Mouse (Mus musculus) cerebellum, adult 2 months (tissue): ENCODE measurements around the gene Eomes. TPM values are rescaled to one million over a fixed set of nuclear protein-coding genes. Genes with fewer than 3 reads are reported as not detected.

Experiments
- DNase-seq, 2 experiments: peaks; one replicate each; pipeline ENCODE4 v3.0.0; 2021
- H3K27ac ChIP-seq: fragments of 200-500 bp; 2 replicates; pipeline ENCODE4 v1.5.1; 2012; ENCODE audit warnings: low read length, control low read depth, inconsistent platforms; ENCODE audit not compliant: insufficient read depth
- H3K27me3 ChIP-seq: fragments of 200-500 bp; 2 replicates; pipeline ENCODE4 v1.6.1; 2012; ENCODE audit warnings: inconsistent platforms, mild to moderate bottlenecking, low read length, moderate library complexity; ENCODE audit not compliant: control insufficient read depth, insufficient read depth
- H3K4me1 ChIP-seq: fragments of 200-500 bp; 2 replicates; pipeline ENCODE4 v1.6.1; 2011; ENCODE audit warnings: low read length; ENCODE audit not compliant: control insufficient read depth, insufficient read depth
- H3K4me3 ChIP-seq: fragments of 200-500 bp; replicated peaks from 2 replicates; pipeline ENCODE3; 2011; ENCODE audit warnings: mild to moderate bottlenecking, low read depth, low read length, control low read depth; ENCODE audit not compliant: insufficient read depth
- CTCF ChIP-seq: fragments of 200-500 bp; IDR thresholded peaks from 2 replicates; pipeline ENCODE4 v1.5.1; 2011; ENCODE audit warnings: low read depth, mild to moderate bottlenecking, control low read depth, low read length, moderate library complexity, borderline replicate concordance; ENCODE audit not compliant: insufficient read depth
- POLR2A ChIP-seq: fragments of 200-500 bp; IDR thresholded peaks from 2 replicates; pipeline ENCODE4 v1.6.1; 2011; ENCODE audit warnings: low read length, control low read depth, borderline replicate concordance; ENCODE audit not compliant: insufficient read depth
- WGBS: fragments of 180-500 bp; shearing (Covaris S2); methylation state at CpG from one replicate; pipeline ENCODE4 v1.1.7; 2018; 5-methylcytosine and 5-hydroxymethylcytosine counted together
- polyA plus RNA-seq: library from polyadenylated mRNA; depleted of rRNA; stranded (reverse); fragments of >200 nt; gene quantifications from 2 replicates; pipeline ENCODE4 v1.2.3, GENCODE M21; 2012

Gene Eomes
- polyA plus RNA-seq, 1 experiment, result 6.0 TPM

DNA sequence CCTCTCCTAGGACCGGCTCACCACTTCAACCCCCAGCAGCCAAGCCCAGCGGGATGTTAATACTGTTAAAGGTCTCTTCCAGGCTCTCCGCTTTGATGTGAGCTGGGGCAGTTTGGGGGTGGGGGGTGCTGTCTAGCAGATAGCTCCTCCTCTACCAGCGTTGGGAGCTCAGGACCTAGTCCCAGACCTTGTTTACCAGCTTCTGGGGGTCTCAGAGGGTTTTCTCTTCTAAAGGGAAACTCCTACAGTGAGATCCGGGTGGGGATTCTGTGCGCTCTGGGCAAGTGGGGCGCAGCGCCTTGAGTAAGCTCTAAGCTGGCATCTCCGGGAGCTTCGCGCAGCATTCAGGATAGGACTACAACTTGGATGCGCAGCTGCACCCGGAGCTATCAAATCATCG lies 9.7 kb upstream of the Eomes start:
- Histone ChIP-seq H3K4me1 (peaks cover 11% of the 10 kb centered on the region), H3K4me3 (peak overlapping the region; percentile 25), H3K27me3 (0 out of 2 replicates have a peak, but pooled peaks cover 1% of the 10 kb centered on the region), H3K27ac (no peak overlapping the region)
- DNase-seq, result no peak
- TF ChIP-seq POLR2A, result no peak
- 30% methylated on average over 14 of the region's 14 CpGs for WGBS

DNA sequence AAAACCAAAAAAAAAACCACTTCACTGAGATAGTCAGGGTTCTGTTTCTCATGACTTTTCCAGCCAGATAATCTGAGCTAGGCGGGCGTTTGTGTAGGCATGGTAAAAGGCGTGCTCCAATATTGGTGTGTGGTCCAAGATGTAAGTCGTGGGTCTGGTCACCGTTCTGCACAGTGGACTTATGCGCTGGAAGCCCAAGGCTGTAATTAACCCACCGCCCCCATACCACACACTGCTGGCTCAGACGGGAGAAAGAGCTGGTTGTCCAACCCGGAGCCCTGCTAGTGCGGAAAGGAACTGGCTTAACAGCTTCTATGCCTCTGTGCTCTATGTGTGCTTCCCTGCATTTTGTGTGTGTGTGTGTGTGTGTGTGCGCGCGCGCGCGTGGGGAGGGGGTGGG lies 8.7 kb upstream of the Eomes start:
- Histone ChIP-seq H3K27ac (no peak overlapping the region), H3K4me3 (no peak overlapping the region), H3K27me3 (0 out of 2 replicates have a peak, but pooled peaks cover 1% of the 10 kb centered on the region), H3K4me1 (peaks cover 5% of the 10 kb centered on the region)
- DNase-seq, result no peak
- WGBS, result 38% methylated on average over 16 of the region's 16 CpGs
- TF ChIP-seq POLR2A, result no peak
- no peak for TF ChIP-seq CTCF

DNA sequence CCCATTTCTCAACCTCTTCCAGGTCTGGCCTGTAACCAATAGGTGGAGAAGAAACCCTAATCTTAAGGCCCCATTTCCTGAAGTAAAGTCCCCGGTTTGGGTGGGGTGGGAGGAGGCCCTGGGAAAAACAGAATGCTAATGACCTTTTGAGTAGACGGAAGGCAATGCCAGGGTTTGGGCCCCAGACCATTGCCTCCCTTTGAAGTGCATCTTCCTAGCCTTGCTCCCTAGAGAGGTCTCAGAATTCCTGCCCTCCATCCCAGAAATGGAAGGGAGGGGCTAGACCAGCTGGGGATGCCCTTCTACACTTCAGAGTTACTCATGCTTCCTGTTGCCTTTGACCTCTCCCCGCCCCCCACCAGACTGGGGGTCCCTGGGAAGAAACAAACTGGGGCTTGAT lies 6.7 kb upstream of the Eomes start:
- no peak overlapping the region for H3K4me3 ChIP-seq
- DNase-seq, result no peak
- 0 out of 2 replicates have a peak, but pooled peaks cover 1% of the 10 kb centered on the region for H3K27me3 ChIP-seq
- H3K4me1 ChIP-seq, result peaks cover 3% of the 10 kb centered on the region; the same call in 1 of the 2 replicates
- 51% methylated on average over 3 of the region's 3 CpGs for WGBS
- H3K27ac ChIP-seq, result no peak overlapping the region
- TF ChIP-seq CTCF (no peak), POLR2A (no peak)

DNA sequence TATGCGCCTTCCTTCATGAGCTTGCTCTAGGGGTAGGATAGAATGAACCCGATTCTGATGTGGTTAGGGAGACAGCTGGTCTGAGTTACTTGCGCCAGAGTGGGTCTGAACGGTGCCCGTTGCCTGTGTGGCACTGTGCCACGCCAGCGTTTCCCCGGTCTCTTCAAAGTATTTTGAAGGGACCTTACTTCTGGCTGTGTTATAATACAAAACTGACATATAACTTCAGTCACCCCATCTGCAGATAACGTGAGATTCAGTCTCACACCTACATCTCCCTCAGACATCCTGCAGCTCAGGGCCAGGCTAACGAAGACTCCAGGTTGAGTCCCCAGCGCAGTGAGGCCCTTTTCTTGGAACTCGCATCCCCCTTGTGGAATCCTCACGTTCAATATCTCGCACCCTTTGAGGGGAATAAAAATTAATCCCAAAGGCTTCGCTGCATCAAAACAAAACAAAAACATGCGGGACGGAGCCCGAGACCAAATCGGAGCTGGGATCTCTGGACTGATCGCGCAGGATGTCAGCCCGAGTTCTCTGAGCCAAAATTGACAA lies 1.7 kb upstream of the Eomes start:
- Histone ChIP-seq H3K27me3 (no peaks in the 10 kb centered on the region), H3K4me1 (no peaks in the 10 kb centered on the region), H3K27ac (no peak overlapping the region), H3K4me3 (peak overlapping the region; percentile 54)
- TF ChIP-seq CTCF (no peak), POLR2A (no peak)
- peak; percentile 58 to 67 for DNase-seq
- WGBS, result 6% methylated on average over 22 of the region's 22 CpGs

DNA sequence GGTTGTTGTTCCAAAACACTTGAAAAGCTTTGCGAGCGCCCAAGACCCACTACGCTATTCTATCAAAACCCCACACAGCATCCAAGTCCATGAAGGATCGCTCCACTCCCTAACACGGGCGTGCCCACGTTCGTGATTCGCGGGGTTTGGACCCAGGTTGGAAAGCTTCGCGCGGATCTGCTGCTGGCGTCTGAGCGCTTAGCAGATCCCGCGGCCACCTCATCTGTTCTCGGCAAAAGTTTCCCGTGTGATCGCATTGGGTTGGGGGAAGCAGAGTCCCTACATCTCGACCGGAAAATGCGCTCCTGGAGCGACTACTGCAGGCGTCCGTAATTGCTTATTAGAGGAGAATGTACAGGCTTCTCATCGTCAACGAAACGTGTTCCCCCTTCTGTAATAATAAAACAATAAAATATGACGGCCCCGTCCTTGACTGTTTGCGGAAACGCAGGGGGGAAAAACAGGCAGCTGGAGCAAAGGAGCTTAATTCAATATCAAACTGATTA lies 1.2 kb upstream of the Eomes start:
- DNase-seq, result peak in 1 of 2 experiments; percentile 57
- peak overlapping the region; percentile 54 for H3K4me3 ChIP-seq
- no peak for TF ChIP-seq CTCF
- 0 out of 2 replicates have a peak, but pooled peaks have one; percentile 5 for TF ChIP-seq POLR2A
- no peak overlapping the region for H3K27ac ChIP-seq
- WGBS, result under 1% methylated on average over 33 of the region's 33 CpGs
- H3K4me1 ChIP-seq, result no peaks in the 10 kb centered on the region
- H3K27me3 ChIP-seq, result no peaks in the 10 kb centered on the region

DNA sequence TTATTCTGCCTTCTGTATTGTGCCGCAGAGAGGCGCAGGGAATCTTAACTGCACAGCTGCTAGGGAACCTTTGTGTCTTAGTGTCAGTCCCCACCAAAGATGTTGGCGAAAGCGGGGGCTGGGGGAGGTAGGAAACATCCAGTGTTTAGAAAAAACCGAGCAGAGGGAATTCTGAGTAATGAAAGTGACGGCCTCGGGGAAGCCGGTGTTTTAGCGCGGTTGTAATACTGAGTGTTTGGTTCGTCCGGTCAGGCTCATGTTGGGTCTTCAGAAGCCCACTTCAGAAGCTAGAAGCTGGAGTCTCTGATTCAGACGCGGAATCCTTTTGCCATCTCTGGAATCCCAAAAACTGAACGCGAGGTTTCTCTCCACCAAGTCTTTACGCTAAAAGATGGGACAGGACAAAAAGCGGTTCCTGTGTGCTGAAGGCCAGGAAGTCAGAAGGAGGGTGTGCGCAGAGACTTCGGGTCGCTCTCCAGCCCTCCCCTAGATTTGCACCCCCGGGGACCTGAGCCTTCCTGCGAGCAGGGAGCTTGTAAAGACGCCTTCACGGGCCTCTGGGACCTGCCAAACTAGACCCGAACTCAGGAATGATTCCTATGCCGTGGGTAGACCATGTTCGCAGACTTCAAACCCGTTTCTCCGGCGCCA lies 606 bp upstream of the Eomes start:
- 1% methylated on average over 31 of the region's 31 CpGs for WGBS
- H3K4me1 ChIP-seq, result no peaks in the 10 kb centered on the region
- no peaks in the 10 kb centered on the region for H3K27me3 ChIP-seq
- no peak for TF ChIP-seq CTCF
- peak in 1 of 2 experiments; percentile 64 for DNase-seq
- peak overlapping the region; percentile 54 for H3K4me3 ChIP-seq
- H3K27ac ChIP-seq, result peak overlapping the region; percentile 35; the same call in 1 of the 2 replicates

DNA sequence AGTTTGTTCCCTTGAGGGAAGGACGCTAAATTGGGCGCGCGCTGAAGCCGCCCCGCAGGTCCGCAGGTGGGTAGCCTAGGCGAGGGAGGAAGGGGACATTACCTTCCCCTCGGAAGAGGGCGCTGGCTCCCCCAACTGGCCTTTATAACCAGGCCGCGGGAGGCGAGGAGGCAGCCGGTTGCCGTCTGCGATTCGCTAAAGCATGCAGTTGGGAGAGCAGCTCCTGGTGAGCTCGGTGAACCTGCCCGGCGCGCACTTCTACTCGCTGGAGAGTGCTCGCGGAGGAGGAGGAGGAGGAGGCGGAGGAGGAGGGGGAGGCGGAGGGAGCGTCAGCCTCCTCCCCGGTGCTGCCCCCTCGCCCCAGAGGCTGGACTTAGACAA lies 436 bp downstream of the Eomes start:
- WGBS, result 0% methylated on average over 29 of the region's 29 CpGs
- 0 out of 2 replicates have a peak, but pooled peaks have one; percentile 15 for TF ChIP-seq POLR2A
- peak; percentile 23; the same call in 1 of the 2 replicates for TF ChIP-seq CTCF

More for the DNA sequence above, 436 bp downstream of the Eomes start:
- peak; percentile 77 to 81 for DNase-seq
- Histone ChIP-seq H3K4me1 (no peaks in the 10 kb centered on the region), H3K4me3 (peak overlapping the region; percentile 54), H3K27ac (peak overlapping the region; percentile 36; the same call in 1 of the 2 replicates), H3K27me3 (no peaks in the 10 kb centered on the region)
